Mouse (Mus musculus): ENCODE results near the gene Mpp2.

DNA sequence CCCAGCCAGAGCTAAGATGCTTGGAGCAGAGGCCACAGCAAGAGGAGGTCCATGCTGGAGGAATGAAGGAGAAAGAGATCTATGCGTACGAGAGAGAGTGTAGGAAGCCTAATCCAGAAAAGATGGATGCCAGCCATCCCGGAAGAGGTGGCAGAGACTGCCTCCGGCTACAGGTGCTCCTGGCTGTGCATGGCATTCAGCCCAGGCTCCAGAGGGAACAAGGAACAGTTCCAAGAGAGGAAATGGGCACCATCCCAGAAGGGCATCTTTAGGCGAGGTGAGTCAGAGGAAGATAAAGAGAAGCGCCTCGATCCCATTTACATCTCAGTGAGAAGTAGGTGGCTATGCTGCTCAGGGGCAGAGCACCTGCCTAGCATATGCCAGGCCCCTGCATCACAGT, 57.2 kb downstream of the Mpp2 start:
- TF ChIP-seq POLR2A (IDR thresholded peaks at IDR 0.05; ENCODE audit: low read depth, low read length), result no peak
- no peak for TF ChIP-seq CTCF (IDR thresholded peaks at IDR 0.05; ENCODE audit: borderline replicate concordance, insufficient read depth, low read length)
